Mouse (Mus musculus) leukemia stem cell, adult 10-12 weeks (primary cell): ENCODE data around the gene Psmb5. TPM values are rescaled to one million over a fixed set of nuclear protein-coding genes. Genes with fewer than 3 reads are reported as not detected.

Experiments used
- polyA plus RNA-seq: library from polyadenylated mRNA; stranded (reverse); fragments of >175 nt; gene quantifications from 2 replicates; pipeline ENCODE4 v1.2.3, GENCODE M21; 2012; ENCODE audit warnings: low replicate concordance

The Psmb5 gene
- 112 and 139 TPM in 2 replicates for polyA plus RNA-seq

DNA sequence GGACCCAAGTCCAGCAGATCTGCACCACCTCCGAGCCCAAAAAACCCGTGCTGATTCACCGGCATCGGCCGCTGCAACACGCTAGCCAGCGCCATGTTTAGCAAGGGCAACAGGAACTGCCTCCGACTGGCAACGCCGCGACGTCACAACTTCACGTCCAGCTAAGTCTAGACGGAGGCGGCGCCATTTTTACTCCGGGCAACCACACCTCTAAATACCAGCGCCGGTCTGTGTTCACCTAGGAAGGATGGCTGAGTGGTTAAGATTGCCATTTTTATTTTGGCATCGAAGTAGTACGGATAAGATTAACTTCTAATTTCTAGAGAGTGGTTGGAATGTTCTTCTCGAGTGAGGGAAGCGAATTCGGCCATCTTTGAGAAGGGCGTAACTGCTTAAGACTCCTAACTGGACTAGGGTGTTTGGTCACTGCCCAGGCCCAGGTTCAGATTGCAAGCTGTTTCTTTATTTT is at the start of gene Psmb5:
Gene Psmb5, minus strand, starts transcription at position 126 of the 469 bp plus-strand sequence.

DNA sequence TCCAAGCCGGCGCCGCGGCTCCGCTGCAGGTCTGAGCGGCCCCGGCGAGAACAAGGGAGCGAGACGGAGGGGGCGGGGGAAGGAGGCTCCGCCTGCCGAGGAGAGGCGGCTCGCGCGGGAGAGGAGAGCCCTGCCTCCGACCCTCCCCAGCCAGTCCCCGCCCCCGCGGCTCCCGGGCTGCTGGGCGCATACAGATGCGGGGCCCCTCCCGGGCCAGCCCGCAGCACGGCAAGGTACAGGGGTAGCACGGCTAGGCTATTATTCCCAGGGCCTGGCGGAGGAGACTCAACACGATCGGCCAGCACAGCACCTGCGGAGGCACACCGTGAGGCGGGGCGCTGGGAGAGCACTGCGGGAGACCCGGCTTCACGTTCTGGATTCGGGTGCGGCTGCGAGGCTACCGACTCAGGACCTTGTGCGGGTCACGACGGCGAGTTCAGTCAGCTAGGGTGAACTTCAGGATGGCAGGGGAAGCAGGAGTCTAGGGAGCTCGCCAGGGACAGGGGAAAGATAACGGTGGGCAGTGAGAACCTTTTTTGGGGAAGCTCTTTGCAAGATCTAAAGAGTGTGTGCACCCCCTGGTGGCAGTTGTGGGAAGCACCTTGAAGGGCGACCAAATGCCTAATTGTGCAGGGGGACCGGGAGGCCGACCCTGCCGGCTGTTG is 23.6 kb upstream of the Psmb5 start, which contains the start of gene Cdh24:
Gene Cdh24, minus strand, starts transcription at position 60 of the 665 bp plus-strand sequence.

DNA sequence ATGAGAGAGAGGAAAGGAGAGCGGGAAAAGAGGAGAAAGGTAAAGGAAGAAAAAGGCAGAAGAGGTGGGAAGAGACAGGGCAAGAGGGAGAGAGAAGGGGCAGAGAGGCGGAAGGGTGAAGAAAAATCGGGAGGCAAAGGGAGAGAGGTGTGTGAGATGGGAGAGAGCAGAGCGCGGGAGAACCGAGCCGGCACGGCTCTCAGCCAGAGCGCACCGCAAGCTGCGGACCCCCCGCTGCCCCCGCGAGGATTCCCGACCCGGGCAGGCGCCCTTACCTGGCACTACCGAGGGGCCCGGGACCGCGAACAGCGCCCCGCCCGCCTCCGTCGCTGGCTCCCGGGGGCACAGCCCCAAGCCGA is 23.1 kb upstream of the Psmb5 start, which contains the start of gene Gm17606:
Gene Gm17606, plus strand, starts transcription at position 7 of the 359 bp plus-strand sequence.

DNA sequence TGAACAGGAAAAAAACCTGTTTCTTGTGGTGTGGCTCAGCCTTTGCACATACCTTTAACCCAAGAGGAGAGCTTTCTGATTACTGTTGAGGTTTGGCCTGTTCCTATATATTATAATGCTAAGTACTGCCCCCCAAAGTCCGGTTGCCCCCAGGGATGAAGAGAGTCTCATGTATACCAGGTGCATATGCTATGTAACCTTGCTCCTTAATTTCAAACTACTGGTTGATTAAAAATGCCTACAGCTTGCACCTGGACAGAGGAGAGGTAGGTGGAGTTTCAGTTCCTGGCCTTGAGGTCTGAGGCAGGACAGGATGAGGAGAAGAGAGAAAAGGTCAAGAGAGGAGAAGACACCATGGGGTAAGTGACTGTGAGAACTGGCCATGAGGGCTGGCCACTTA is 3.3 kb upstream of the Psmb5 start, which contains the start of gene Psmb11:
Gene Psmb11, plus strand, starts transcription at position 301 of the 400 bp plus-strand sequence.

DNA sequence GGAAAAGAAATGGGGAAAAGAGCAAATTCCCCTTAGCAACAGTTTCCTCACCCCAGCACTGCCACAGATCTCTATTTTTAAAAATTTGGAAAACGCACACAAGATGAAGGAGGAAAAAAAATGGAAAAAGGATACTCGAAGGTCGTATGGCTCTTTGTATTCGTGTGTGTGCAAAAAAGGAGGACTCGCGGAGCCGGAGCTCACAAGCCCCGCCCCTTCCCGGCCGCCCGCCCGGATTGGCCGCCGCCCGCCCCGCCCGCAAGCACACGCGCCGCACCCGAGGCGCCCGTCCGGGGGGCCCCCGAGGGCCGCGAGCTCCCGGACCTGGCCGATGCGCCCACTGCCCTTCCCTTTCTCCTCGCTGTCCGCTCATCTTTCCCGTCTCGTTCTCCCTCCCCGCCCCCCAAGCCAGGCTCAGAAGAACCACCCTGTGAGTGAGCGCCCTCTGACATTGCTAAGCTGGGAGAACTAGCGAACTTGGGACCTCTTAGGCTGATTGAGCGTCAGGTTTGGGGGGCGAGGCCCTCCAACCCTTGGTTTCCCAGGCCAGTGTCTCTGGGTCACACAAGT is 12.0 kb downstream of the Psmb5 start, which contains the start of gene 4931414P19Rik:
Gene 4931414P19Rik, minus strand, starts transcription at position 242 of the 570 bp plus-strand sequence.

DNA sequence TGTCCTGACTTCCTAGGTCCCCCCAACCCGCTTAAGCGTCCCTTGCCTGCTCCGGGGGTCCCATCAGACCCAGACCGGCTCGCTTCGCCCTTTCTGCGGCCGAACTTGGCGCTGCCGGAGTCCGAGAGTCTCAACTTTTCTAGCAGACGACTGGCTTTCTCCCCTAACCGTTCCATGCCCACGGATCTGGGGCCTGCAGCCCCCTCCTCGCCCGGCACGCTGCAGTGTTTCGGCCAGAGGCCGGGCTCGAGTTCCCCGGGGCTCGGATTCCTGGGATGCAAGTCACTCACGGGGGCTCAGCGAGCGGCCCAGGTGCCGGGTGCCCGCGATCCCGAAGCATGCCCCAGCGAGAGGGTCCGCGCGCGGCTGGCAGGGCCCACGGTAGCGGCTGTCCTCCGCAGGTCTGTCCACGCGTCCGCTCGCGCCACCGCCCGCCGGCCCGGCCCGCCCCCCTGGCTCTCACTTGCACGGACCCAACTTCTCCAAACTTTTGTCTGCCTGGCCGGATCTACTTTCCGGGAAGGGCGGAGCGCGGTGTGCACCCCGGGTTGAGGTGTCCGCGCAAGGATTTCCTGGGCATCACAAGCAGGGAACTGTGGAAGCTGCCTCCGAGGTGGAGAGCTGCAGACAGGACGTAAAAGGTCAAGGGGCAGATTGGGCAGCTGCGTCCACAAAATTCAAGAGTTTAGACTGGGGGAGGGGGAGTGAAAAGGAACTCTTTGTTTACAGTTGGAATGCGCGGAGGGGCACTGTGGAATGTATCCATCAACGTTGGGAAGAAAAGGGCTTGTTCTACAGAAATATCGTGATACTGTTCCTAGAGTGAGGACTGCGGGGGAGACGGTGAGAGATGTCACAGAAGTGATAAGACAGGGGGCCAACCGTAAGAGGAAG is 40.5 kb downstream of the Psmb5 start, which contains the start of gene Ajuba:
Gene Ajuba, minus strand, starts transcription at position 470 of the 894 bp plus-strand sequence.

Other genes starting within 250 kb of the Psmb5 start
- gene Slc7a7, start 200.2 kb downstream of the Psmb5 start, polyA plus RNA-seq = 8.1 and 14.1 TPM in 2 replicates
- gene Mrpl52, start 191.1 kb downstream of the Psmb5 start, polyA plus RNA-seq = 1,477 and 3,957 TPM in 2 replicates
- gene Mmp14, start 186.4 kb downstream of the Psmb5 start, polyA plus RNA-seq = 220 and 342 TPM in 2 replicates
- 496 and 711 TPM in 2 replicates for gene Lrp10, start 153.9 kb downstream of the Psmb5 start, polyA plus RNA-seq
- 1.6 and 2.7 TPM in 2 replicates for gene Rem2, start 141.9 kb downstream of the Psmb5 start, polyA plus RNA-seq
- 96.6 and 164 TPM in 2 replicates for gene Prmt5, start 100.5 kb downstream of the Psmb5 start, polyA plus RNA-seq
- gene Haus4, start 63.4 kb downstream of the Psmb5 start, polyA plus RNA-seq = 15.6 and 36.3 TPM in 2 replicates
- gene Ajuba, start 40.5 kb downstream of the Psmb5 start, polyA plus RNA-seq = 0.08 and 0.12 TPM in 2 replicates
- gene 4931414P19Rik, start 12.0 kb downstream of the Psmb5 start, polyA plus RNA-seq = 2.6 and 13.9 TPM in 2 replicates
- not detected in 2 replicates for gene Psmb11, start 3.4 kb upstream of the Psmb5 start, polyA plus RNA-seq
- gene Gm17606, start 22.9 kb upstream of the Psmb5 start, polyA plus RNA-seq = not detected in 2 replicates
- 2.7 and 4.7 TPM in 2 replicates for gene Cdh24, start 23.3 kb upstream of the Psmb5 start, polyA plus RNA-seq
- gene 1700123O20Rik, start 68.2 kb upstream of the Psmb5 start, polyA plus RNA-seq = 21.9 and 24.6 TPM in 2 replicates
- gene Acin1, start 68.9 kb upstream of the Psmb5 start, polyA plus RNA-seq = 173 and 343 TPM in 2 replicates
- gene Gm29776, start 80.8 kb upstream of the Psmb5 start, polyA plus RNA-seq = not detected in 2 replicates
- gene Cebpe, start 94.2 kb upstream of the Psmb5 start, polyA plus RNA-seq = 1.6 and 3.1 TPM in 2 replicates
- gene Slc7a8, start 163.9 kb upstream of the Psmb5 start, polyA plus RNA-seq = 19.6 and 21.8 TPM in 2 replicates
- not detected in 2 replicates for gene Rnf212b, start 196.1 kb upstream of the Psmb5 start, polyA plus RNA-seq